Mouse (Mus musculus) E14TG2a.4 (cell line): ENCODE data around the gene Olfr164.

Experiments used
- CTCF ChIP-seq: conservative IDR thresholded peaks from 2 replicates; pipeline ENCODE4 v1.5.1; 2014; ENCODE audit warnings: low read length
- POU5F1 ChIP-seq: IDR thresholded peaks from 2 replicates; pipeline ENCODE4 v1.6.1; 2014; ENCODE audit warnings: low read length, borderline replicate concordance

- TF ChIP-seq CTCF (no peak), POU5F1 (no peak)
Observed at GRCm38 (mm10) chr16:19236719-19237118, 77.1 kb downstream of the Olfr164 start.
